Mouse (Mus musculus): ENCODE measurements around the gene 2700049A03Rik.

- no peak for TF ChIP-seq CTCF (IDR thresholded peaks at IDR 0.05; ENCODE audit: extremely low read depth, insufficient read depth, insufficient read length, insufficient replicate concordance)
- no peak for TF ChIP-seq POLR2A (IDR thresholded peaks at IDR 0.05; ENCODE audit: low read depth, low read length)
These were observed 148.8 kb downstream of the 2700049A03Rik start for GRCm38 (mm10) chr12:71285399-71285798.
